Mouse (Mus musculus) testis, postnatal 14 days (tissue): ENCODE measurements around the gene Card19.

Experiments
- DNase-seq: peaks from one replicate; pipeline ENCODE4 v3.0.0; 2021; ENCODE audit warnings: low spot score

Card19 gene

GRCm38 (mm10) chr13:49194811-49195210 is 21.0 kb downstream of the Card19 start:
- no peak for DNase-seq

DNA sequence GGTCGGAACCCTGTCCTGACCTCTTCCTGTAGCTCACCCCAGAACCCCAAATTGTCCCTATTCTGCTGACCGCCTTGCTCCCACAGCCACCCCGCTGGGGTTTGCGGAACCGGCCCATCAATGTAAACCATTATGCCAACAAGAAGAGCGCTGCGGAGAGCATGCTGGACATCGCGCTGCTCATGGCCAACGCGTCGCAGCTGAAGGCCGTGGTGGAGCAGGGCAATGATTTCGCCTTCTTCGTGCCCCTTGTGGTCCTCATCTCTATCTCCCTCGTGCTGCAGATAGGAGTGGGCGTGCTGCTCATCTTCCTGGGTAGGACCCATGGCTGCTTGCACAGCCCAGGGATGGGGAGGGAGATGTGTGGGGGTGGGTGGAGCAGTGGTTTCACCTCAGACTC is 22.2 kb downstream of the Card19 start:
- no peak for DNase-seq

- DNase-seq: no peak
Observed at GRCm38 (mm10) chr13:49192156-49192855, 23.5 kb downstream of the Card19 start.

- no peak for DNase-seq
Observed at GRCm38 (mm10) chr13:49191673-49192035, 24.2 kb downstream of the Card19 start.

DNA sequence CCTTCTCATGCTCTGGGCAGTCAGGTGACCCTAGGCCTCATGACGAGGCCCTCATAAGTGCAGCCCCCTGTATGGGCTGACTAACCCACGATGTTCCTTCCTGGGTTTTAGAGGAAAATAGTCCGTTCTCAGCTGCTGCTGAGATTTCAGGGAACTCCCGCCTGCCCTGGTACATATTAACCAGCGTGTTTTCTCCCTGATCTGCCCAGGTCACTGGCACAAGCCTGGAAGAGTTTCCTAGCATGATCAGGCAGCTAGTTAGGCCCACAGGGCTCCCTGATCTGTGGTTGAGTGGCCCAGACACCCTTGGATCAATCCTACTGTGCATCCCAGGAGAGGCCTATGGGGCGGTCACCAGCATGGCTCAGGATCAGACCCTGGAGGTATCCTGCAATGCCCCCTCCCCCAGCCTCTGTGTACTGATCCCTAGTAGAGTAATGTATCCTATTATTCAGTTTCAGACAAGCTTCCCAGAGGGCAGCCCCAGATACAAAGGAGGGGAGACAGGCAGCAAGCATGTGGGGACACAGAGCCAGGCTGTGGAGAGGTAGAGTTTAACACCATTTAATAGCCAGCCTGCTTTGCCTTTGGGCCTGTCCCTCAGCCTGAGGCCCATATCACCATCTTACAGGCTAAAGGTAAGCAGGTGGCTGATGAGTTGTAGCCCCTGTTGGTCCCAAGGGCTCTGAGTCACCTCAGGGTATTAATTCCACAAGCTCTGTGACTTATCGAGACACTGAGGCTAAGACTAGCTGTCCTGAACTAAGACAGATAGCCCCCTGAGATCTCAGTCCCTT is 24.8 kb downstream of the Card19 start:
- DNase-seq: no peak

DNA sequence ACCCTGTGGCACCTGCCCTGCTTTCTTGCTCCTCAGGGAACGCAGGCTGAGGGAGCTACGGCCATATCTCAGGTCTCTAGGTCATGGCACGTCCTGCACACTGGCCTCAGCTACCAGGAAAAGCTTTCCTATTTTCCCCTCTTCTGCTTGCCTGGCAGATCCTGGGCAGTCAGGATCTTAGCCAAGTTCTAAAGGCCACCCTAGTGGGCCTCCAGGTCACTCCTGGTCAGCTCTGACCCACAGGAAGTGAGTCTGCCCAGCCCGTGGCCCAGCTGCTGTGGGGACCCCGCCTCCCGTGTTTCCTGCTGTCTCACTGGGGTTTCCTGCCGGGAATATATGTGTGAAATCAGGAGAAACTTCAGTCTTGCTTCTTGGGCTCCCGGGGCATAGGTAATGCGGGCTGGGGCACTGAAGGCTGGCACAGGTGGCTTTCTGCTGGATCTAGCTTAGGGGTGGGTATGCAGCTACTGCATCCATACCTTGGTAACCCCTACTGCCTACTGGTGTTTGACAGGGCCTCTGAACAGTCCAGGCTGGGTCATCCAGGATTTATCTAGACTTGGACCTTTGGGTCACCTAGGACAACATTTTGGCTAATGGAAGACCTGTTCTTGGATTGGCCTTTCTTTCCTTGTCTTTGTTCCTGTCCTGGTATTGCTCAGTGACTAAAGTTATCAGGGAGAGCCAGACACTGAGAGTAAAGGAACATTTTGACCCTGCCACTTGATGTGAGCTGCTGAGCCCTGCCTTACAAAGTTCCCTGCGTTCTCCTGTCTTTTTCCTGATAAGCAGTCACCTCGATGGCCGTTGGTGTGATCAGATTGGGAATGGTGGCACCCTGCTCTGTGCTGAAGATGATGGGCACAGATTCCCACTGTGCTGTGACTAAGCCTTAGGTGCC is 25.6 kb downstream of the Card19 start:
- DNase-seq: no peak

DNA sequence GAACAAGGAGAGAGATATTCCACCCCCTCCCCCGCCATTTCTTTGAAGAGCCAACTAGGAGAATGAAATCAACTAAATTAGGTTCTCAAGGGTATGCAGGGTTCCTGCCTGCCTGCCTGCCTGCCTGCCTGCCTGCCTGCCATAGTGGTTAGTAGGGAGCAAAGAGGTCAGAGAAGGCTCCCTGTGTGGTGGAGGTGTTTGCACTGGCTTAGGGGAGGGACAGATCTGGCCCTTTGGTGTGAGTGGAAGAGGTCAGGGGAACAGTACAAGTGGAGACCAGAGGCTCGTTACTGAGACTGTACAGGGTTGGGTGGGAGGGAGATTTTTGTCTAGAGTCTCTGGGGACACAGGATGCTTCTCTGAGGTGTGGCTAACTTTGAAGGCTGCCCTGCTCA is 26.9 kb downstream of the Card19 start:
- no peak for DNase-seq

GRCm38 (mm10) chr13:49188219-49188965 is 27.4 kb downstream of the Card19 start:
- no peak for DNase-seq

DNA sequence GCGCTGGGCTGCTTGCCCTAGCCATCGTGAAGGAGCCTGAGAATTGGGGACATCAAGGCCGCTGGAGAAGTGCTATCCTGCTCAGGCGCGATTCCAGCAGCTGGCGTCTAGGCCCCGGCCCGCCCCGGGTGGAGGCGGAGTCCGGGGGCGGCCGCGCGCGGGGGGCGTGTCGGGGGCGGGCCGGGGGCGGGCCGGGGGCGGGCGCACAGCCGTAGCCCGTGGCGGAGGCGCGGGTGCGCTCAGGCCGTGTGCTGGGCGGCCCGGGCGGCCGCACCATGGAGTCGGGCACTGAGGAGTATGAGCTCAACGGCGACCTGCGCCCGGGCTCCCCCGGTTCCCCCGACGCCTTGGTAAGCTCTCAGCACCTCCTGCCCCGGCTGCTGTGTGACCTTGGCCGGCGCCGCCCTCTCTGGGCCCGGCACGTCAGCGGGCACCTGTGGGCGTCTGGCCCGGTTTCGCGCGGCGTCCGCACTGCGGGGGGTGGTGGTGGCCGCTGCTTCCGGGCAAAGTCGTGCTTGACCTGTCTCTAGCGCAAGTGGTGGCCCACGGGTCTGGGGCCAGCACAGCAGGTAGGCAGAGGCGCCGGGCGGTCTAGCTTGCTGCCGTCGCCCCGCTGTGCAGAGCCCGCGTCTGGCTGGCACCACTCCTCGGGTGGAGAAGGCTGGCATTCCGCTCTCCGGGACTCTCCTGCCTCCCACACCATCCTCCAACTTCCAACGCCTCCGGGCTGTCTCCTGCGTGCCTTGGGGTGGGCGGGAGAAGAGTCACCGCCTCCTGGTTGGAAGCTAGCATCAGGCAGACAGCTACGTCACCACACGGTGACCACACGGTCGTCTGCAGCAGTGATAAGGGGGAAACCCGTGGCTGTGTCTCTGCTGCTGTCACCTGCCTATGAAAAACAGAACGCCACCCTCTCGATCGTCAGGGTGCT is 28.3 kb downstream of the Card19 start, which contains the start of gene Ninj1:
Gene Ninj1, plus strand, starts transcription at position 198 of the 931 bp plus-strand sequence.
- peak; percentile 78 for DNase-seq

GRCm38 (mm10) chr13:49186798-49187287 is 29.0 kb downstream of the Card19 start:
- DNase-seq: no peak

DNA sequence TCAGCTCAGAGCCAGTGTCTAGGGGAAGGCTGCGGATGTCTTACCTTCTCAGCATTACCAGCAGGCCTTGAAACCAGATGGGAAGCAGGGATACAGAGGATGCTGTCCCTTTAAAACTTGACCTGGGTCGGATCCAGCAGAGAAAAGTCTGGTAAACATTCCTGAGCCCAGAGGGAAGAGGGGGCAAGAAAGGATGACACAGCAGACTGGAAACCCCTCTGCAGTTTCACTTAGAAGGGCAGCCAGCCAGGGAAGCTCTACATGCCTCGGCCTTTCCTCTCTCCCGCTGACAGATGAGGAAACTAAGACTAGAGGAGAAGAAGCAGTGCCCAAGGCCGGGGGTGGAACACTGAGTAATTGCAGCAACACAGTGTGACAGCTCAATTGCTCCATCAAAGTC is 32.2 kb downstream of the Card19 start:
- DNase-seq: no peak

DNA sequence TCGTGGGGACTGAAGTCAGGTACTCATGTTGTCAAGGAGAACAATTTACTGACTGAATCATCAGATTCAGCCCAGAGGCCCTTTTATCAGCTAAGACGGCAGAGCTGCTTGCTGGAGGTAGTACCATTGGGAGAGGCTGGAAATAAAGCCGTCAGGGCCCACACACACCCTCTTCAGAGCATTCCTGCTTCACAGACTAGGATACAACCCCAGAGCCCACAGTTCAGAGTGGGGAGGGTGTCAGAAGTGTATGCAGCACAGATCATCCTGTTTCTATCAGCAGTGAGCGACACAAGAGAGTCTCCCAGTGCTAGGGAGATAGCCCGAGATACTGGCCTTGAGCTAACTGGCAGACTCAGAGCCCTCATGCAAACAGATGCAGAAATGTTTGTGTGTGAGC is 32.7 kb downstream of the Card19 start:
- no peak for DNase-seq

DNA sequence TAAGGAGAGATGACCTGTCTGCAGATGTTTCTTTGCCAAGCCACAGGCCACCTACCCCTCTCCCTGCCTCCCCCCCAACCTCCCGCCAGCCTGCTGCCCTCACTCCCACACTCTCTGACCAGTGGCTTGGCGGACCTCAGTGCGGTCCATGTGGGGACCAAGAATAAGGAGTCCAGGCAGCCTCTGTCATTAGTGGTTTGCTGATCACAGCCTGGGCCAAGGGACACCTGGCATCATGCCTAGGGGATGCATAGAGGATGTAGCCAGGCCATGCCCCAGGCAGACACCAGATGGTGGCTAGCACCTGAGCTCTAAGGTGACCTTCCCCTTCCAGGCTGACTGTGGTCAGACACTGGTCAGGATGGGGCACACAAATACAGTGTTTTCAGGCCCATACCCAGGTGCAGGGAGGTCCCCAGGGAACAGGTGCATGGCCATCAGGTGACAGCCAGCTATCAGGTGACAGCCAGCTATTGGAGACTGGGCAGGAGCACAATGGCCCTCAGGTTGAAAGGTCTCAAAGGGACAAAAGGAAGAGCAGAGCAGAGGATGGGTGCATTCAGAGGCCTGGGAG is 34.3 kb downstream of the Card19 start:
- no peak for DNase-seq

GRCm38 (mm10) chr13:49180691-49181090 is 35.1 kb downstream of the Card19 start:
- DNase-seq: no peak

DNA sequence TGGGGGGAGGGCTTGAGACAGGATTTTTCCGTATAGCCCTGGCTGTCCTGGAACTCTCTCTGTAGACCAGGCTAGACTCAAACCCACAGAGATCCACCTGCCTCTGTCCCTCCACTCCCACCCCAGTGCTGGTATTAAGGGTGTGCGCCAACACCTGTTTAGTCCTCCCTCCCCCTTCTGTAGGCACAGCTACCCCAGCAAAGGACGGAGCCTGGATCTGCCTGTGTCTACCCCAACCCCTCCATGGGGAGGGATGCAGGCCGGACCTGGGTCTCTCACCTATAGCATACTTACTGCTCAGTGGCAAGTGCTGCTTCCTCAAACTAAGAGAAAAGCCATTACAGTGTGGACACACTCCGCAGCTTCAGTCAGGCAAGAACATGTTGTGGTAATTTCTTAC is 35.6 kb downstream of the Card19 start:
- no peak for DNase-seq

DNA sequence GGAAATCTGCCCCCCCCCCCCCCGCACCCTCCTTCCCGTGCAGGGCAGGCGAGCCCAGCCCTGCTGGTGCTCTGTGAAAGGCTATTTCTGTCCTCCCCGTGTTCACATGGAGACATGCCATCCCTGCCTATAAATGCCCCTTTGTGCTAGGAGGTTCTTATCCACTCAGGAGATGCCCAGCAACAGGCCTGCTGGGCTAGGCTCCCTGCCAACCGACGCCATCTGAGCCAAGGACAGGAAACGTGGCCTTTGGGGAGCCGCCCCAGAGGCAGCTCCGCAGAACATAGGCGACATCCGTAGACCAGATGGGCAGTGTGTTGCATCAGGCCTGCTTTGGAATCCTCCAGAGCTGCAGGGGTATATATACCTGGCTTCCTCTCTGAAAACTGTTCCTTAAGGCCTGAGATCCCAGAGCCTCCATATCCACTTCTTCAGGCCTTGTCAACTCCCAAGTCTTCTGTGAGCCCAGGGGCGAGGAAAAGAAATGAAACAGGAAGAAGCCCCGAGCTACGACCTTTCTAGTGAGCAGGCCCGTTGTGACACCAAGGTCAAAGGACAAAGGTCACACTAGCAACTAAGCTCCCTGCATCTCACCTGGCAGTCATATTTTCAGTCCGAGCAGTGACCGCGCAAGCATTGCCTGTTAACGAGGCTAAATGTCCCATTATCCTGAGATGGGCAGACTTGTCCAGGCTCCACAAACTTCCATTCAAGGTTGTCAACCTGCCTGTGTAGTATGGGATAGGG is 36.8 kb downstream of the Card19 start:
- peak; percentile 84 for DNase-seq

GRCm38 (mm10) chr13:49175509-49175908 is 40.3 kb downstream of the Card19 start:
- DNase-seq: no peak

- DNase-seq: peak; percentile 83
Observed at GRCm38 (mm10) chr13:49172971-49173596, 42.8 kb downstream of the Card19 start.

DNA sequence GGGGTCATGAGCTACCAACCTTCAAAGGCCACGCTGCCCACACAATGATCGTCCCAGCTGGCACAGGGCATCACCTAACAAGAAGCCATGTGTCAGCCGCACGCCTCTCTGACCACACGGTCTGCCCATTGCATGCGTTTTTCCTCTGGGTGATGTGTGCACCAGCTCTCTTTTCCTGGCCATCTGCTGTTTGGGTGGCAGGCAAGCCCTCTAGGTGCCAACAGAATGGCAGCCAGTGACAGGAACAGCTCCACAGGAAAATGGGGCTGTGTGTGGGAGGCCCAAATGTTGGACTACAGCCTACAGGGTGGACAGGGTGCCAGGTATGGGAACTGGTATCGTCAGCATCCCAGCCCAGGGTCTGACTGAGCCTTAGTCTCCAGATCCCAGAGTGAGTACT is 43.5 kb downstream of the Card19 start:
- no peak for DNase-seq
